Mouse (Mus musculus) stomach, embryonic 16.5 days (tissue): ENCODE results near the gene Il2ra. TPM values are rescaled to one million over a fixed set of nuclear protein-coding genes. Genes with fewer than 3 reads are reported as not detected.
"Not testable (repeated sequence)": the region's sequence is repeated elsewhere in the genome, so short reads cannot be mapped to it uniquely, and the experiment has no call there.

Source experiments
- ATAC-seq: fragments of 200-750 bp; cut with Nextera tagmentation; 2 replicates; pipeline ENCODE4 v1.8.0; 2017; ENCODE audit warnings: moderate number of reproducible peaks, moderate TSS enrichment; ENCODE audit not compliant: insufficient read depth, low FRiP score
- H3K27ac ChIP-seq: fragments of 300-500 bp; sonication (generic); 2 replicates; pipeline ENCODE4 v1.5.1; 2014; ENCODE audit warnings: low read length
- H3K27me3 ChIP-seq: fragments of 300-500 bp; sonication (generic); 2 replicates; pipeline ENCODE4 v1.6.1; 2014; ENCODE audit warnings: low read length, control low read depth, mixed read lengths; ENCODE audit not compliant: control insufficient read depth, insufficient read depth
- H3K36me3 ChIP-seq: fragments of 300-500 bp; sonication (generic); 2 replicates; pipeline ENCODE4 v1.6.1; 2014; ENCODE audit warnings: low read length; ENCODE audit not compliant: control insufficient read depth, insufficient read depth
- H3K4me1 ChIP-seq: fragments of 300-500 bp; sonication (generic); 2 replicates; pipeline ENCODE4 v1.6.1; 2014; ENCODE audit warnings: low read length, control low read depth, mixed read lengths; ENCODE audit not compliant: control insufficient read depth, insufficient read depth
- H3K4me2 ChIP-seq: fragments of 300-500 bp; sonication (generic); 2 replicates; pipeline ENCODE4 v1.6.1; 2014; ENCODE audit warnings: low read depth, low read length, mixed read lengths
- H3K4me3 ChIP-seq: fragments of 300-500 bp; sonication (generic); replicated peaks from 2 replicates; pipeline ENCODE4 v1.5.1; 2014; ENCODE audit warnings: mild to moderate bottlenecking, low read length
- H3K9ac ChIP-seq: fragments of 300-500 bp; sonication (generic); 2 replicates; pipeline ENCODE4 v1.6.1; 2014; ENCODE audit warnings: low read length
- H3K9me3 ChIP-seq: fragments of 300-500 bp; sonication (generic); replicated peaks from 2 replicates; pipeline ENCODE4 v1.6.1; 2016; ENCODE audit warnings: low read length, control low read depth; ENCODE audit not compliant: control insufficient read depth
- WGBS: fragments of 180-500 bp; shearing (Covaris S2); extraction: QIAGEN DNeasy Blood & Tissue Kit; methylation state at CpG from one replicate; pipeline ENCODE4 v1.1.7; 2014; 5-methylcytosine and 5-hydroxymethylcytosine counted together
- polyA plus RNA-seq: library from polyadenylated mRNA; unstranded; fragments of >200 nt; fragmentation: Nextera tagmentation; extraction: Ambion mirVana; gene quantifications from 2 replicates; pipeline ENCODE4 v1.2.1, GENCODE M21; 2015

Il2ra gene
- not detected in 2 replicates for polyA plus RNA-seq

DNA sequence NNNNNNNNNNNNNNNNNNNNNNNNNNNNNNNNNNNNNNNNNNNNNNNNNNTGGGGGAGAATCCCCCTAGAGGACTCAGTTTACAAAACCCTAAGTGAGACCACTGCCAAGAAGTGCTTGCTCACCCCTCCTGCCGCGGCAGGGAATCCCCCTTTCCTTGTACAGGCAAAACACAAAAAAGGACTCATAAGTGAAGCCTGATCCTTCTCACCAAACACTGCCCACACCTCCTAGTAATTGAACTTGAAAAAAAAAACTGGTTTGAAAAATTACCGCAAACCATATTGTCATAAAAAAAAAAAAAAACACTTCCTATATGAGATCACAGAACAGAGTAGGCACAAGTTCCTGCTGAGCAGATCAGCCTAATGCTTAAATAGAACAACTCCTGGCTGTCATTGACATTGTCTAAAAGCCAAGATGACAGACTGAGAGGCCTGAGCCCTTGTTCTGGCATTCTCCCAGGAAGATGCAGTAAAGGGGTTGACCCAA, at the start of gene Il2ra:
Gene Il2ra, plus strand, starts transcription at position 357 of the 491 bp plus-strand sequence.
- ATAC-seq = no peak
- no peaks in the 10 kb centered on the region for H3K9me3 ChIP-seq
- H3K4me2 ChIP-seq = no peak within 1 kb of the TSS
- H3K27me3 ChIP-seq = no peaks in the 10 kb centered on the region
- no peaks in the 10 kb centered on the region for H3K4me1 ChIP-seq
- no peak within 1 kb of the TSS for H3K4me3 ChIP-seq
- H3K36me3 ChIP-seq = no peaks in the 10 kb centered on the region
- no peak within 1 kb of the TSS for H3K9ac ChIP-seq
- H3K27ac ChIP-seq = no peak within 1 kb of the TSS
- 87% methylated on average over 3 of the region's 3 CpGs for whole genome bisulfite sequencing

GRCm38 (mm10) chr2:11596690-11597089, 45.9 kb upstream of the Il2ra start:
- ATAC-seq = no peak
- H3K9ac ChIP-seq = no peak overlapping the region
- H3K27ac ChIP-seq = no peak overlapping the region
- no peak overlapping the region for H3K4me3 ChIP-seq
- no peaks in the 10 kb centered on the region for H3K27me3 ChIP-seq
- H3K4me1 ChIP-seq = peaks cover 4% of the 10 kb centered on the region; the same call in 1 of the 2 replicates
- H3K4me2 ChIP-seq = no peak overlapping the region
- WGBS = 83% methylated on average over 2 of the region's 2 CpGs
- no peaks in the 10 kb centered on the region for H3K9me3 ChIP-seq
- peaks cover 26% of the 10 kb centered on the region for H3K36me3 ChIP-seq

DNA sequence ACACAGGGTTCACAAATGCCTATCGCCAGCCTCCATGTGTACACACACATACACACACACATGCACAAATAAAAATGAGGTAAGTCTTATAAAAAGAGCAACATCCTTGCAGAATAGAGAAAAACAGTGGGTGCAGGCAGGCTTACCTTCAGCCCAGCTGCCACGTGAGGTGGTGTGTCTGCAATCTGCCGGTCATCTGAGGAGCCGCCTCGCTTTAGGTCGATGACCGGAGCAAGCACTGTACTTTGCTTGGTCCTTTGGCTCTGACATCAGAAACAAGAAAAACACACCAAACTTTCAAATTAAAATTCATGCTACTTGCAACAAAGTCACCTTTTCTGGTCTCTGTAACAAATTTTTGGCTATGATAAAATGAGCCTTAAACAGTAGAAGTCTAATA, 44.7 kb upstream of the Il2ra start:
- WGBS = 93% methylated on average over 7 of the region's 7 CpGs
- H3K9me3 ChIP-seq = no peaks in the 10 kb centered on the region
- H3K4me3 ChIP-seq = no peak overlapping the region
- H3K9ac ChIP-seq = no peak overlapping the region
- no peak overlapping the region for H3K4me2 ChIP-seq
- no peak for ATAC-seq
- peaks cover 10% of the 10 kb centered on the region for H3K4me1 ChIP-seq
- H3K36me3 ChIP-seq = peaks cover 26% of the 10 kb centered on the region
- H3K27me3 ChIP-seq = no peaks in the 10 kb centered on the region
- H3K27ac ChIP-seq = no peak overlapping the region

- Histone ChIP-seq H3K4me2 (peak overlapping the region; percentile 91), H3K27ac (no peak overlapping the region), H3K4me1 (peaks cover 10% of the 10 kb centered on the region), H3K27me3 (no peaks in the 10 kb centered on the region), H3K9me3 (no peaks in the 10 kb centered on the region), H3K9ac (peak overlapping the region; percentile 96), H3K4me3 (peak overlapping the region; percentile 73), H3K36me3 (peaks cover 15% of the 10 kb centered on the region; the same call in 1 of the 2 replicates)
- 69% methylated on average over 6 of the region's 6 CpGs for WGBS
- no peak for ATAC-seq
Measured at GRCm38 (mm10) chr2:11601795-11602194, 40.8 kb upstream of the Il2ra start.

GRCm38 (mm10) chr2:11602506-11603489, 39.8 kb upstream of the Il2ra start:
- Histone ChIP-seq H3K4me3 (peak overlapping the region; percentile 73), H3K27ac (peak overlapping the region; percentile 51; the same call in 1 of the 2 replicates), H3K9me3 (no peaks in the 10 kb centered on the region), H3K27me3 (no peaks in the 10 kb centered on the region), H3K4me2 (peak overlapping the region; percentile 91), H3K4me1 (peaks cover 10% of the 10 kb centered on the region), H3K36me3 (0 out of 2 replicates have a peak, but pooled peaks cover 9% of the 10 kb centered on the region), H3K9ac (peak overlapping the region; percentile 96)
- under 1% methylated on average over 76 of the region's 78 CpGs for WGBS
- ATAC-seq = peak; percentile 98

DNA sequence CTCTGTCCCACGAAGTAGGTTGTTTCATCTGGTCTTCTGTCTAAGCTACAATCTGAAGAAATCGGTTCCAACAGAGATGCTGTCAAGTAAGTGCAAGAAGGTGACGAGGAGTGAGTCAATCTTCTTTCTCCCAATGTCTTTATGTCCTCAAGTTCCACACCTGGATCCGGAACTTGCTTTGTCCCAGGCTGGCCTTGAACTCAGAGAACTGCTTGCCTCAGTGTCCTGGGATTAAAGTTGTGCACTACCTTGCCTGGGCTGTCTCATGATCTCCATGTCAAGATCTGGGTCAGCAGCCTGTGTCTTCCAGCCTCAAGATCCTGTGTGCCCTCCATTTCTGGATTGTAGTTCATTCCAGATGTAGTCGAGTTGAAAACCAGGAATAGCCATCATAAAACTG, 38.6 kb upstream of the Il2ra start, which contains the start of gene Rbm17:
Gene Rbm17, minus strand, starts transcription at position 101 of the 400 bp plus-strand sequence.
- 85% methylated on average over 5 of the region's 5 CpGs for WGBS
- Histone ChIP-seq H3K9ac (peak within 1 kb of the TSS; percentile 96), H3K4me1 (peaks cover 10% of the 10 kb centered on the region), H3K36me3 (0 out of 2 replicates have a peak, but pooled peaks cover 9% of the 10 kb centered on the region), H3K4me3 (peak within 1 kb of the TSS; percentile 73), H3K27me3 (no peaks in the 10 kb centered on the region), H3K9me3 (no peaks in the 10 kb centered on the region), H3K4me2 (0 out of 2 replicates have a peak within 1 kb of the TSS, but pooled peaks have one; percentile 5), H3K27ac (peak within 1 kb of the TSS; percentile 51; the same call in 1 of the 2 replicates)
- ATAC-seq = no peak

DNA sequence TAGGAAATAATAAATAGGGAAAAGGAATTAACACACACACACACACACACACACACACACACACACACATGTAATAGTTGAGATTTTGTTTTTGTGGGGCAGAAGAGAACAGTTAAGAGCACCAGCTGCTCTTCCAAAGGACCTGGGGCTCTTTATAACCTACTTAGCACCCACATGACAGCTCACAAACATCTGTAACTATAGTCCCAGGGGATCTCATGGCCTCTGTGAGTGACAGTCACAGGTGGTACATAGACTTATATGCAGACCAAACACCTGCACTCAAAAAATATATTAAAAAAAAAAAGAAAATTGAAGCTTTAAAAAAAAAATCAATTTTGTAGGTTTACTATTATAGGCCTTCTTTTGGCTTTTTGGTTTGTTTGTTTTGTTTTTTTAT, 37.7 kb upstream of the Il2ra start:
- peaks cover 10% of the 10 kb centered on the region for H3K4me1 ChIP-seq
- no peaks in the 10 kb centered on the region for H3K9me3 ChIP-seq
- H3K36me3 ChIP-seq = 0 out of 2 replicates have a peak, but pooled peaks cover 4% of the 10 kb centered on the region
- no peak overlapping the region for H3K27ac ChIP-seq
- no peaks in the 10 kb centered on the region for H3K27me3 ChIP-seq
- no peak for ATAC-seq
- H3K4me2 ChIP-seq = no peak overlapping the region
- H3K9ac ChIP-seq = no peak overlapping the region
- H3K4me3 ChIP-seq = no peak overlapping the region

DNA sequence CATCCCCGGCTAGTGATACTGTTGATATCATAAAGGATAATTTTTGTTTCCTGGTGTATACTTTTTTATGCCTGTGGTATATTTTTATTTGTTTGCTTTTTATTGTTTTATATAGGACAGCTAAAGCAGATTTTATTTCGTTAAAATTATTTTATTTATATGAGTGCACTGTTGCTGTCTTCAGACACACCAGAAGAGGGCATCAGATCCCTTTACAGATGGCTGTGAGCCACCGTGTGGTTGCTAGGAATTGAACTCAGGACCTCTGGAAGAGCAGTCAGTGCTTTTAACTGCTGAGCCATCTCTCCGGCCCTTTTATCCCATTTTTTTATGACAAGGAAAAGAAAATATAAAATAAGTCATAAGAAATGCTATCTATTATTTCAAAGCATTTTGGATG, 35.9 kb upstream of the Il2ra start:
- H3K9ac ChIP-seq, ATAC-seq, H3K36me3 ChIP-seq, H3K9me3 ChIP-seq, H3K4me2 ChIP-seq, H3K27ac ChIP-seq, H3K27me3 ChIP-seq, H3K4me3 ChIP-seq, H3K4me1 ChIP-seq: not testable (repeated sequence)
- 77% methylated on average over 4 of the region's 4 CpGs for WGBS

GRCm38 (mm10) chr2:11612939-11613338, 29.7 kb upstream of the Il2ra start:
- H3K27me3 ChIP-seq, H3K4me3 ChIP-seq, H3K4me1 ChIP-seq, H3K9me3 ChIP-seq, H3K4me2 ChIP-seq, ATAC-seq, H3K9ac ChIP-seq, H3K27ac ChIP-seq, H3K36me3 ChIP-seq: not testable (repeated sequence)
- 88% methylated on average over 6 of the region's 6 CpGs for whole genome bisulfite sequencing
